Mouse (Mus musculus): Measurements from ENCODE around the gene Triap1.

Gene Triap1

DNA sequence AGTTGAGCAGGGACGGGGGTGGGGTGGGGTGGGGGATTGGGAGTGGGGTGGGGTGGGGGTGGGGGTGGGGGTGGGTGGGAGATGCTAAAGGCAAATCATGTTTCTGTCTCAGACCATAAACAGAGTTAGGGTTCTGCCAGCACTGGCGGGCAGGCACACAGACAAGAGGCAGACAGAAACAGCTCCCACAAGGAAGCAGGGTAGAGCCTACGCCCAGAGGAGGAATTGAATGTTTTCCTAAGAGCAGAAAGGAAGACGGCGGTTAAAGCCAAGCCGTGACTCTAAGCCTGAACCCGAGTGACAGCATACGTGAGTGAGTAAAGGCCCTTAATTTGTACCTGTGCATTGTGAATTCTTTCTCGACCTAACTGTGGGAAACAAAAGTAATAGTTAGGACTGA is 50.9 kb downstream of the Triap1 start:
- no peak for DNase-seq (ENCODE audit: extremely low spot score, low read depth, low spot score)

DNA sequence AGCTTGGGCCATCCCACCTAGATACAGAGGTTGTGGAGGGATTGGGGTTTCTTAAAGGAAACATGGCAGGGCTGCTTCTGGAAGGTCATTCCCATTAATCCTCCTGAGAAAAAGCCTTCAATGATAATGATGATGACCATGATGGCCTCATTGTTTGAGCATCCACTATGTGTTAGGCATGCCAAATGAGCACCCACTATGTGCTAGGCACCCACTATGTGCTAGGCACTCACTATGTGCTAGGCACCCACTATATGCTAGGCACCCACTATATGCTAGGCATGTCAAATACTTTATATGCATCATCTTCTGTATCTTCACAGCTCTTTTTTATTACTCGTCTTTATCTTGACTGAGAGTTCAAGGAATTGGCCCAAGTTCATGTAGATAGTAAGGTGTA is 51.9 kb downstream of the Triap1 start:
- DNase-seq (ENCODE audit: extremely low spot score, low read depth, low spot score), result no peak
